Mouse (Mus musculus): ENCODE measurements around the gene Plekhh2.
A peak's percentile ranks its signal among the peaks of the same experiment; 100 is the strongest.
"Not testable (repeated sequence)": the region's sequence is repeated elsewhere in the genome, so short reads cannot be mapped to it uniquely, and the experiment has no call there.

The Plekhh2 gene

DNA sequence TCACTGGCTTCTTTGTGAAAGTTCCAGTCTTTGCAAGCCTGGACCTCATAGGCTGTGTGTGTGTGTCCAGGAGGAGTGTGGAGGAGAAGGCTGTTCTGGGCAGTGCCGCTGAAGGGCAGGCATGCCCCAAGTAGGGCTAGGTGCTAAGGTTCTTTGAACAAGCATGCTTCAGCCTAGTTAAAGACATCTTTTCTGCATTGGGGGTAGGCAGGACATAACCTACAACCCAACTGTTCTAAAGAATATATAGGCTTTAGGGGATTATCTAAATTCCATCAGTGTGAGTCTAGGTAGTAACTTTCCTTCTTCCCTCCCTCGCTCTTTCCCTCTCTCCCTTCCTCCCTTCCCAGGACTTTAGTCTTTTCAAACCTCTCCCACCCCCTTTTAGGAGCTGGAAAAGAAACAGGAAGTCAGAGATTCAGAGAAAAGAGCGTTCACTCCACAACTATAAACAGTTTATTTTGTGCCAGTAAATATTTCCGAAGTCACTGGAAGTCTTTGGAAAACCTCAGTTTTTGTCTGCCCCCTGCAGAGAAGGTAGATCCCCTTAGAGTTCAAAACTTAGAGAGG lies 906 bp downstream of the Plekhh2 start:
- peak in 1 of 2 experiments; percentile 11 for DNase-seq

DNA sequence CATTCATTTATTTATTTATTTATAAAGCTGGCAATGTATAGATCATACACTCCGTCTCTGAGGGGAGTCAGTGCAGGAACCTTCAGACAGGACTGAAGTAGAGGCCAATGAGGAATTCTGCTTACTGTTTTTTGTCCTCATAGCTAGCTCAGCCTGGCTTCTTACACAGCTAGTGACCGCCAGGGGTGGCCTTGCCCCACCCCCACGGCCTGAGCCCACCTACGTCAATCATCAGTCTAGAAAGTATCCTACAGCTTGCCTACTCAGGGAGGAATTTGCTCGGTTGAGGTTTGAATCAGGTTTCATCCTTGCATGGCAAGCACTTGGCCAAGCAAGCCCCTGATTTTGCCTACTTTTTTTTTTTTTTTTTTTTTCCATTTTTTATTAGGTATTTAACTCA lies 4.2 kb downstream of the Plekhh2 start:
- no peak for DNase-seq

DNA sequence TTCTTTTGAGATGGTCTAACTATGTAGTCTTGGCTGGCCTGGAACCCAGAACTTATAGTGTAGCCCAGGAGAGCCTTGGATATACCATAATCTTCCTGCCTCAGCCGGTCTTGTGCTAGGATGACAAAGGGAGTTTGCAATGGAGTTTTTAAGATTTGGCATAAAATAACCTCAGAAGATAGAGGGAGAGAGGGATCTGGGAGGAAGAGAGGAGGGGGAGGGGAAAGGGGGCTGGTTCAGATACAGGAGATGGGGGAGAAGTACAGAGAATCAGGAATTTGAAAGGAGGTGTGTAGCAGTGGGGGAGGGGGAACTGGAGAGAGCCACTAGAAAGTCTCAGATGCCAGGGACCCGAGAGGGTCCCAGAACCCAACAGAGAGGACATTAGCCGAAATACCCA lies 7.7 kb downstream of the Plekhh2 start:
- DNase-seq, result no peak

DNA sequence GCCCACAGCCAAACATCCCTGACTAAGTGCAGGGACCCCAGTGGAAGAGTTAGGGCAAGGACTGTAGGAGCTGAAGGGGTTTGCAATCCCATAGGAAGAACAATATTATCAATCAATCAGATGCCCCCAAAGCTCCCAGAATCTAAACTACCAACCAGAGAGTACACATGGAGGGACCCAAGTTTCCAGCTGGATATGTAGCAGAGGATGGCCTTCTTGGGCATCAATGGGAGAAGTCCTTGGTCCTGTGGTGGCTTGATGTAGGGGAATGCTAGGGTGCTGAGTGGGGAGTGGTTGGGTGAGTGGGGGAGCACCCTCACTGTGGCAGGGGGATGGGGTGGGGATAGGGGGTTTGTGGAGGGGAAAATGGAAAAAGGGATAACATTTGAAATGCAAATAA lies 8.4 kb downstream of the Plekhh2 start:
- DNase-seq, result no peak

GRCm38 (mm10) chr17:84529356-84529755 lies 17.7 kb downstream of the Plekhh2 start:
- no peak for DNase-seq

- no peak for DNase-seq
Measured at GRCm38 (mm10) chr17:84530202-84530796, 18.6 kb downstream of the Plekhh2 start.

GRCm38 (mm10) chr17:84532909-84533499 lies 21.3 kb downstream of the Plekhh2 start:
- DNase-seq, result no peak

- DNase-seq, result no peak
Measured at GRCm38 (mm10) chr17:84533841-84534240, 22.1 kb downstream of the Plekhh2 start.

DNA sequence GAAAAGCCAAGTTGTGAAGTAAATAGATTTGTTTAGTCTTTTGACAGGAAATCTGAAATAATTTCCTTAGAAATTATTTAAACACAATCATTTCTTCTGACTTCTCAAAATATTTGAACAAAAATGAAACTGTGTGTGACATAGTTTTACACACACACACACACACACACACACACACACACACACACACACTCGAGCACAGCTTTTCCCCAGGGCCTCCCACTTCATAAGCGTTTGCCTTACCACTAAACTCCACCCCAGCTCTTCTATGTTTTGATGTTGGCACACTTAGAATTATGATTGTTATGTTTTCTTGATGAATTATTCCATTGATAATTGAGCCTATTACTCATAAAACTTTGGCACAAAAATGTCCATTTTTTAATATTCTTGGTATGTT lies 22.9 kb downstream of the Plekhh2 start:
- no peak for DNase-seq

DNA sequence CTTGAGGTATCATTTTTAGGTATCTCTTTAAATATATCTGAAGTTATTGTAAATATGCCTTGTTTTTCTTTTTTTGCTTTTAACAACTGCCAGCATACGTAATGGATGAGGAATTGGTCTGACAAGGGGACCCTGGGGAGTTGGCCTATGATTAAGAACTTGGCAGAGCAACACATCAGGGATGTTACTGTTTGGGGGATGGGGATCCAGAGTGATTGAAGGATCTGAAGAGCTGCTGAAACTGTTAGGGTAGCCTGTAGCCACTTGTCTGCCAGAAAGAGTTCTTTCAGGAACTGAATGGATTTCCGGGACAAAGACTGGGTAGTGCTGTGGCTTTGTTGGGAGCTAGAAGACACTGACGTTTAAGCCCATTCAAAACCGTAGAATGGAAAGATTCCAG lies 23.5 kb downstream of the Plekhh2 start:
- DNase-seq, result no peak

- DNase-seq, result no peak
Measured at GRCm38 (mm10) chr17:84537301-84537700, 25.6 kb downstream of the Plekhh2 start.

DNA sequence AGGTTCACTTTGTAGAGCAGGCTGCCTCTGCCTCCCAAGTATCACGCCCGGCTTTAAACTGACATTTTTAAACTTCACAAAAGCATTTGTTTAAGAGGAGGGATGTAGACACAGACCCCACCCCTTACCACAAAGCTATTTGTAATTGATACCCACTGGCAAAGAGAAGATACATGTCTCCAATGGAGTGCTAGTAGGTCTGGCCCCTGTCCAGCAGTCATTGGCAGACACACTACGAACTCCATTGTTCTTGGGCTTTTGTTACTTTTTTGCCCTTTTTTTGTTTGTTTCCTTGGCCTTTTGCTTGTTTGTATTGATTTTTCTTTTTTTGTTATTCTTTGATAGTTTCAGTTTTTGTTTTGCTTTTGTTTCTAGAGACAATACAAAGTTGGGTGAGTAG lies 26.3 kb downstream of the Plekhh2 start:
- no peak for DNase-seq

DNA sequence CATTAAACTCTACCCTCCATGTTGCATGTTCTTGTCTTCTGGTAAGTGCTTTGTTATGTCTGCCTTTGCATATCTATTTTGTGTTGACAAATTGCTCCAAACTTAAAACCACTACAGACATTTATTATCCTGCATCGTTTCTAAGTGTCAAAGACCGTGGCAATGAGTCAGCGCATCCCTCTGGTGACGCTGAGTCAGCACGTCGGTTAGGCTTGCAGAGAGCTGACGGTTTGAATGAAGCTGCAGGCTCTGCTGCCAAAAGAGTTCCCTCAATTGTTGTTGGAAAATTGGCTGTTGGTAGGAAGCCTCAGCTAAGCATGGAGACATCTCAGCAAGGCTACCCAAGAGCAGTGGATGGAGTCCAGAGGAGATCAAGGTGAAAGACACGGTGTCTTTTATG lies 28.9 kb downstream of the Plekhh2 start:
- no peak for DNase-seq

DNA sequence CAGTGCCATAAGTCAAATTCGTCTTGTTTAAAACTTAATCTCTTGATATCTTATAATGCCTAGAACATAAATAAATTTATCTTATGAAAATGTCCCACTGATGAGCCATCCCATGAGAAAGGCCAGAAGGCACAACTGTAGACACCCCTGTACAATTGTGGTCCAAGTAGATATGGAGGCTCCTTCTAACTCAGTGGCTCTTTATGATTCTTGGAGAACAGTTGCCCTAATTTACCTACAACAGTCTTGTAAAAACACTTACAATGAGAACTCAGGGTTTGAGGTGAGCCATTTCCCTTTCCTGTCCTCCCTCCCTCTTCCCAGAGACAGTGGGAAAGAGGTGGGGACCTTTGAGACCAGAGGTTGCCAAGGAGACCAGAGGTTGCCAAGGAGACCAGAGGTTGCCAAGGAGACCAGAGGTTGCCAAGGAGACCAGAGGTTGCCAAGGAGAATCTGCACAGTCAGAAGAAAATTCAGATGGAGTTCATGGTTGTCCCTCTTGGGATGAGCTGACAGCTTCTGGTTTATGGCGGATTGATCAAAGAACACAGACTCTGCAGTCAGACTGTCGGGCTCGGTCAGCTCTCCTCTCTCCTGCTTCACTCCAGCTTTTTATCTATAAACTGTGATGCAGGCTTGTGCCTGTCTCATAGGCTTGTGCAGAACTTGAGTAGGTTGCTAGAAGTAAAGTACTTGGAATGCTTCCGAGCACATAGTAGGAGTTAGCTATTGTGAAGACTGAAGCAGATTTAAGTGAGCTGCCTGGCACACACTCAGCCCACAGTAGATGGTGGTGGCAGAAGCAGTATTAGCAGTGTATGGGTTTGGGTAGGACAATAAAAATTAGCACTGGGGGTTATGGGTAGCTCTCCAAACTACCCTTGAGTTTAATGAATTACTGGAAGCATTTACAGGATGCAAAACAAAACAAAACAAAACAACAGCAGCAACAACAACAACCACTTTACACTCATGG lies 39.5 kb downstream of the Plekhh2 start:
- no peak for DNase-seq

DNA sequence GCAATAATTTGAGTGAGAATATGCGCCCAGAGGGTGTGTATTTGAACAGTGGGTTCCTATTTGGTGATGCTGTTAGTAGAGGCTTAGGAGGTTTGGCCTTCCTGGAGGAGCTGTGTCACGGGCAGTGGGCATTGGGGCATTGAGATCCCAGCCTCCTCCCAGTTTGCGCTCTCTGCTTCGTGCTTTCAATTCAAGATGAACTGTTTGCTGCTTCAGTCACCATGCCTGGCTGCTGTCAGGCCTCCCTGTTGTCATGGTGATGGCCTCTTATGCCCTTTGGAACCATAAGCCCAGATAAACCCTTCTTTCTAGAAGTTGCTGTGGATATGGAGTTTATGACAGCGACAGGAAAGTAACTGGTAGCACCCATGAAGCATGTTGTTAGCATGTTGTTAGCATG lies 40.5 kb downstream of the Plekhh2 start:
- no peak for DNase-seq

- not testable (repeated sequence) for DNase-seq
Measured at GRCm38 (mm10) chr17:84564264-84564663, 52.6 kb downstream of the Plekhh2 start.

- DNase-seq, result no peak
Measured at GRCm38 (mm10) chr17:84565762-84566161, 54.1 kb downstream of the Plekhh2 start.

- no peak for DNase-seq
Measured at GRCm38 (mm10) chr17:84566773-84567555, 55.3 kb downstream of the Plekhh2 start.

- no peak for DNase-seq
Measured at GRCm38 (mm10) chr17:84568807-84569206, 57.1 kb downstream of the Plekhh2 start.

DNA sequence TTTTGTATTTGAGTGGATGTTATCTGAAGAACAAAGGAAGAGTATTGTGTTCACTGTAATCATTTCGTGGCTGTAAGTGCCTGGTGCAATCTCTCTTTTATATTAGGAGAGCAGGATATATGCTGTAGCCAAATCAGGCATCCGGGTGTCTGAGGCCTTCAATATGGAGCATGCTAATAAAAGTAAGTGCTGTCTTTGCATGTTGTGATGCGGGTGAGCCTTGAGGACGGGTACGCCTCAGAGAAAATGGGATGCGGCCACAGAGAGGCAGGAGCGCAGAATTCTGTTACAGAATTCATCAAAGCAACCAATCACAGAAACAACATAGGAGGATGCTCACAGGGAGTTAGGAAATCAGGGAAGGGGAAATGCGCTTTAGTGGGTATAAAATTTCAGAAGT lies 58.1 kb downstream of the Plekhh2 start:
- DNase-seq, result no peak

- no peak for DNase-seq
Measured at GRCm38 (mm10) chr17:84571629-84572028, 59.9 kb downstream of the Plekhh2 start.

DNA sequence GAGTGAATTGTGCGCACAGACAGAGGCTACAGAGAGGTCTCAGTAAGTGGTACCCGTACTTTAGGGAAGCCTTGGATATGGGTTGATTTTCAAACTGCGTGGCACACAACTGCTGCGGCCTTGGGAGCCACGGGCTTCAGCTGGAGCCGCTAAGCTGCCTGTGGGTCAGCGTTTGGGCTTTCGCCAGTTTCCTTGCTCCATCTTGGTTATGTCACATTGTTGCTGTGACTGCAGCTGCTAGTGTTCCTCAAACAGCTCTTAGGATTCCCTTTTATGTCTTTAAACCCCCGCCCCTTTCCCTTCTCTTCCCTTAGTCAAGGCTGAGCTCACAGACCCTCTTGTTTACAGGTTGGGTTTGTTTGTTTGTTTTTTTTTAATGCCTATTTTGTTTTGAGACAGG lies 61.6 kb downstream of the Plekhh2 start:
- DNase-seq, result no peak

DNA sequence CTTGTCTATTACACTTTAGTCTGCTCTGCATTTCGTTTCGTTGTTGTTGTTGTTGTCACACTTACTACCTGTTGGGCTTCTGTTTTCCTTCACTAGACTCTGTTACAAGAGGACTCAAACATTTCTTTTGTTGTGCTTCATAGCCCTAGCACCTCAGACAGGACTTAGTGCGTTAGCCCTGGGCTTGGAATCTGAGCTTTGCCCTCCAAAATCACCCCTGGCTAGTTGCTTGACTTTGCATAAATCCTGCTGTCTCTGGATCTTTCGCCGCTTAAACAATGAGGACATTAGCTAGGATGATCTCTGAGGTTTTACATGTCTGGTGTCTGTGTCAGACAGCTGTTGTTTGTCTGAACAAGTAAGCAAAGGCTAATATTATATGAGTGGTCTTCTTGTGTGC lies 62.2 kb downstream of the Plekhh2 start:
- DNase-seq, result no peak
